Mouse (Mus musculus): ENCODE results near the gene Ing3. TPM values are rescaled to one million over a fixed set of nuclear protein-coding genes. Genes with fewer than 3 reads are reported as not detected.

Ing3 gene
- polyA plus RNA-seq, 1 experiment from 2014 or later = 50.5 TPM

DNA sequence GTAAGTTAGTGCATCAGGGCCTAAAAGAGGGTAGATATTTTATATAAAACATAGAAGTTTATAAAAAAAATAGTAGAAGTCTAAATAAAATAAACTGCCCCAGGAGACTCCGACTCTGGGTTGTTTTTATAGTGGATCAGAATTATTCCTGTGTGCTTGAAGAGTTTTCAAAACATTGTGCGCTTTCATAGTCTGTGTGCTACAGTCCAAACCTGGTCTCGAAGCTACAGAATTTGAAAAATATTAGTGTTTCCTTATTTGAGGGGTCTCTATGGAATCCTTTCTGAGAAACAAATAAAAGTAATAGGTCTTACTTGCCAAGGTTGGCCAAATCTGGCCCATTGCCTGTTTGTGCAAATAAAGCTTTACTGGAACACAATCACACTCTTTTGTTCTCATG, 71.9 kb downstream of the Ing3 start:
- peaks cover 11% of the 10 kb centered on the region; the same call in 1 of the 2 replicates for H3K4me1 ChIP-seq (ENCODE audit: control insufficient read depth, insufficient read depth, low read length)
- no peaks in the 10 kb centered on the region for H3K27me3 ChIP-seq (ENCODE audit: control insufficient read depth, insufficient read depth, low read length)
- WGBS = 91% methylated on average over 3 of the region's 3 CpGs
- no peak overlapping the region for H3K27ac ChIP-seq (replicated peaks; ENCODE audit: low read depth, low read length)
- no peak overlapping the region for H3K4me3 ChIP-seq (replicated peaks; ENCODE audit: low read depth, low read length)
- ATAC-seq (ENCODE audit: low FRiP score, low TSS enrichment) (no peak), DNase-seq (no peak)
- no peaks in the 10 kb centered on the region for H3K36me3 ChIP-seq (ENCODE audit: control insufficient read depth, insufficient read depth, low read length)
- H3K4me2 ChIP-seq (ENCODE audit: low read length) = no peak overlapping the region
- H3K9ac ChIP-seq (replicated peaks; ENCODE audit: low read length) = no peak overlapping the region
- no peaks in the 10 kb centered on the region for H3K9me3 ChIP-seq (ENCODE audit: control insufficient read depth, low read length)

DNA sequence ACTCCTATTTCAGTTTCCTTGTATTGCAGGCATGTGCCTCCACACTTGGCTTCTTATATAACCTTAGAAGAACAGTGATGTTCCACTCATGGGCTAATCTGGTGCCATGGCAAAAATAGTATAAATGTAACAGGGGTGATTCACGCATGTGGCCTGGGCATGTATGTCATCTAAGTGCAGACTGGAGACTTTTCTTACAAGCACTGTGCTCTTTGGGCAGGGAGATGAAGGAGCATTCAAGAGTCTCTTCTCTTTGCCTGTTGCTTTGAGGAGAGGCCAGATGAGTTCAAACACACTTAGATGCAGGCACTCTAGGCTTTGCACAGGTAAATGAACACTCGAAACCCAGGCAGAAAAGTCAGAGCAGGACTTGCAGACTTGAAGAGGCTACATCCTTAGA, 74.8 kb downstream of the Ing3 start:
- Histone ChIP-seq H3K4me3 (replicated peaks; ENCODE audit: low read depth, low read length) (no peak overlapping the region), H3K27ac (replicated peaks; ENCODE audit: low read depth, low read length) (no peak overlapping the region), H3K9me3 (ENCODE audit: control insufficient read depth, low read length) (no peaks in the 10 kb centered on the region), H3K36me3 (ENCODE audit: control insufficient read depth, insufficient read depth, low read length) (no peaks in the 10 kb centered on the region), H3K27me3 (ENCODE audit: control insufficient read depth, insufficient read depth, low read length) (no peaks in the 10 kb centered on the region), H3K4me2 (ENCODE audit: low read length) (no peak overlapping the region), H3K9ac (replicated peaks; ENCODE audit: low read length) (no peak overlapping the region), H3K4me1 (ENCODE audit: control insufficient read depth, insufficient read depth, low read length) (peaks cover 8% of the 10 kb centered on the region; the same call in 1 of the 2 replicates)
- 93% methylated on average over 2 of the region's 2 CpGs for WGBS
- DNase-seq (no peak), ATAC-seq (ENCODE audit: low FRiP score, low TSS enrichment) (no peak)

Other genes with a start within 250 kb of the Ing3 start
- gene Tspan12, start 97.1 kb upstream of the Ing3 start, polyA plus RNA-seq (2014; fragmentation: Nextera tagmentation; extraction: Ambion mirVana) = 63.6 and 69.5 TPM in 2 replicates
- 0.46 and 4.9 TPM in 2 replicates for gene Cped1, start 36.3 kb downstream of the Ing3 start, polyA plus RNA-seq (2014; fragmentation: Nextera tagmentation; extraction: Ambion mirVana)